Mouse (Mus musculus): ENCODE results near the gene Ctnnd2. TPM values are rescaled to one million over a fixed set of nuclear protein-coding genes. Genes with fewer than 3 reads are reported as not detected.

Ctnnd2 gene
- polyA plus RNA-seq, 1 experiment from 2014 or later: 0.27 TPM

GRCm38 (mm10) chr15:30190872-30191271 lies 18.5 kb downstream of the Ctnnd2 start:
- ATAC-seq: no peak
- in situ Hi-C loops (cut with MboI; ENCODE audit: low pct_unique_long_range_greater_than_20kb): no loop called here
- ChIA-PET CTCF (no interaction called here), POLR2A (no interaction called here)
- no peaks in the 10 kb centered on the region for H3K27me3 ChIP-seq
- DNase-seq (ENCODE audit: low read depth, low spot score): no peak
- no peak for TF ChIP-seq CTCF (IDR thresholded peaks at IDR 0.05)

- ChIA-PET POLR2A (no interaction called here), CTCF (interaction anchor here (1.5 kb wide), 1 partner anchor 44 kb away, joined by 3 read pairs; no protein-coding TSS in a partner anchor)
- DNase-seq (ENCODE audit: low read depth, low spot score) (no peak), ATAC-seq (no peak)
- H3K27me3 ChIP-seq: no peaks in the 10 kb centered on the region
- in situ Hi-C loops (cut with MboI; ENCODE audit: low pct_unique_long_range_greater_than_20kb): no loop called here
- no peak for TF ChIP-seq CTCF (IDR thresholded peaks at IDR 0.05)
Observed at GRCm38 (mm10) chr15:30191931-30192668, 19.7 kb downstream of the Ctnnd2 start.

- TF ChIP-seq CTCF (IDR thresholded peaks at IDR 0.05): no peak
- H3K27me3 ChIP-seq: no peaks in the 10 kb centered on the region
- DNase-seq (ENCODE audit: low read depth, low spot score): no peak
- CTCF ChIA-PET: no interaction called here
- no peak for ATAC-seq
- in situ Hi-C loops (cut with MboI; ENCODE audit: low pct_unique_long_range_greater_than_20kb): no loop called here
- POLR2A ChIA-PET: no interaction called here
Observed at GRCm38 (mm10) chr15:30198429-30198828, 26.0 kb downstream of the Ctnnd2 start.

GRCm38 (mm10) chr15:30199785-30200184 lies 27.4 kb downstream of the Ctnnd2 start:
- in situ Hi-C loops (cut with MboI; ENCODE audit: low pct_unique_long_range_greater_than_20kb): no loop called here
- POLR2A ChIA-PET: no interaction called here
- TF ChIP-seq CTCF (IDR thresholded peaks at IDR 0.05): no peak
- no peaks in the 10 kb centered on the region for H3K27me3 ChIP-seq
- ATAC-seq (no peak), DNase-seq (ENCODE audit: low read depth, low spot score) (no peak)
- CTCF ChIA-PET: no interaction called here

- ATAC-seq (no peak), DNase-seq (ENCODE audit: low read depth, low spot score) (no peak)
- no peaks in the 10 kb centered on the region for H3K27me3 ChIP-seq
- in situ Hi-C loops (cut with MboI; ENCODE audit: low pct_unique_long_range_greater_than_20kb): no loop called here
- ChIA-PET CTCF (no interaction called here), POLR2A (no interaction called here)
- no peak for TF ChIP-seq CTCF (IDR thresholded peaks at IDR 0.05)
Observed at GRCm38 (mm10) chr15:30201211-30201610, 28.8 kb downstream of the Ctnnd2 start.

GRCm38 (mm10) chr15:30201617-30202016 lies 29.2 kb downstream of the Ctnnd2 start:
- DNase-seq (ENCODE audit: low read depth, low spot score) (no peak), ATAC-seq (no peak)
- CTCF ChIA-PET: no interaction called here
- TF ChIP-seq CTCF (IDR thresholded peaks at IDR 0.05): no peak
- POLR2A ChIA-PET: no interaction called here
- in situ Hi-C loops (cut with MboI; ENCODE audit: low pct_unique_long_range_greater_than_20kb): no loop called here
- H3K27me3 ChIP-seq: no peaks in the 10 kb centered on the region

GRCm38 (mm10) chr15:30212746-30213145 lies 40.4 kb downstream of the Ctnnd2 start:
- no peak for ATAC-seq
- DNase-seq (ENCODE audit: low read depth, low spot score): no peak
- ChIA-PET CTCF (no interaction called here), POLR2A (no interaction called here)
- in situ Hi-C loops (cut with MboI; ENCODE audit: low pct_unique_long_range_greater_than_20kb): no loop called here
- H3K27me3 ChIP-seq: no peaks in the 10 kb centered on the region
- TF ChIP-seq CTCF (IDR thresholded peaks at IDR 0.05): no peak

- TF ChIP-seq CTCF (IDR thresholded peaks at IDR 0.05): no peak
- ChIA-PET CTCF (no interaction called here), POLR2A (no interaction called here)
- no peak for DNase-seq (ENCODE audit: low read depth, low spot score)
- no peak for ATAC-seq
- in situ Hi-C loops (cut with MboI; ENCODE audit: low pct_unique_long_range_greater_than_20kb): no loop called here
- no peaks in the 10 kb centered on the region for H3K27me3 ChIP-seq
Observed at GRCm38 (mm10) chr15:30215871-30216270, 43.5 kb downstream of the Ctnnd2 start.

GRCm38 (mm10) chr15:30229112-30229511 lies 56.7 kb downstream of the Ctnnd2 start:
- CTCF ChIA-PET: no interaction called here
- in situ Hi-C loops (cut with MboI; ENCODE audit: low pct_unique_long_range_greater_than_20kb): no loop called here
- no peak for TF ChIP-seq CTCF (IDR thresholded peaks at IDR 0.05)
- H3K27me3 ChIP-seq: no peaks in the 10 kb centered on the region
- ATAC-seq (no peak), DNase-seq (ENCODE audit: low read depth, low spot score) (no peak)
- POLR2A ChIA-PET: no interaction called here

- DNase-seq (ENCODE audit: low read depth, low spot score) (no peak), ATAC-seq (no peak)
- H3K27me3 ChIP-seq: no peaks in the 10 kb centered on the region
- in situ Hi-C loops (cut with MboI; ENCODE audit: low pct_unique_long_range_greater_than_20kb): no loop called here
- no peak for TF ChIP-seq CTCF (IDR thresholded peaks at IDR 0.05)
- CTCF ChIA-PET: no interaction called here
- POLR2A ChIA-PET: no interaction called here
Observed at GRCm38 (mm10) chr15:30235210-30236034, 63.0 kb downstream of the Ctnnd2 start.

- no peaks in the 10 kb centered on the region for H3K27me3 ChIP-seq
- TF ChIP-seq CTCF (IDR thresholded peaks at IDR 0.05): no peak
- in situ Hi-C loops (cut with MboI; ENCODE audit: low pct_unique_long_range_greater_than_20kb): no loop called here
- POLR2A ChIA-PET: no interaction called here
- CTCF ChIA-PET: no interaction called here
- ATAC-seq (no peak), DNase-seq (ENCODE audit: low read depth, low spot score) (no peak)
Observed at GRCm38 (mm10) chr15:30240881-30241280, 68.5 kb downstream of the Ctnnd2 start.

Data from Patski (cell line).